Mouse (Mus musculus): ENCODE data around the gene Itpr1.

The Itpr1 gene

GRCm38 (mm10) chr6:108397956-108398355 lies 185.1 kb downstream of the Itpr1 start:
- DNase-seq (ENCODE audit: low spot score): no peak

GRCm38 (mm10) chr6:108401412-108401955 lies 188.6 kb downstream of the Itpr1 start:
- no peak for DNase-seq (ENCODE audit: low spot score)

GRCm38 (mm10) chr6:108404736-108405135 lies 191.8 kb downstream of the Itpr1 start:
- DNase-seq (ENCODE audit: low spot score): no peak

GRCm38 (mm10) chr6:108408053-108408452 lies 195.2 kb downstream of the Itpr1 start:
- DNase-seq (ENCODE audit: low spot score): no peak

GRCm38 (mm10) chr6:108408726-108409125 lies 195.8 kb downstream of the Itpr1 start:
- DNase-seq (ENCODE audit: low spot score): no peak

- DNase-seq (ENCODE audit: low spot score): peak; percentile 47
These were observed 197.9 kb downstream of the Itpr1 start for GRCm38 (mm10) chr6:108410771-108411170.

- DNase-seq (ENCODE audit: low spot score): no peak
These were observed 198.3 kb downstream of the Itpr1 start for GRCm38 (mm10) chr6:108411201-108411600.

- no peak for DNase-seq (ENCODE audit: low spot score)
These were observed 200.1 kb downstream of the Itpr1 start for GRCm38 (mm10) chr6:108413006-108413405.

GRCm38 (mm10) chr6:108413593-108413992 lies 200.7 kb downstream of the Itpr1 start:
- no peak for DNase-seq (ENCODE audit: low spot score)

- DNase-seq (ENCODE audit: low spot score): no peak
These were observed 203.0 kb downstream of the Itpr1 start for GRCm38 (mm10) chr6:108415847-108416246.

GRCm38 (mm10) chr6:108417508-108417907 lies 204.6 kb downstream of the Itpr1 start:
- no peak for DNase-seq (ENCODE audit: low spot score)

- DNase-seq (ENCODE audit: low spot score): no peak
These were observed 205.3 kb downstream of the Itpr1 start for GRCm38 (mm10) chr6:108418218-108418617.

- no peak for DNase-seq (ENCODE audit: low spot score)
These were observed 212.1 kb downstream of the Itpr1 start for GRCm38 (mm10) chr6:108424749-108425584.

GRCm38 (mm10) chr6:108426789-108427188 lies 213.9 kb downstream of the Itpr1 start:
- DNase-seq (ENCODE audit: low spot score): peak; percentile 66

GRCm38 (mm10) chr6:108428383-108428782 lies 215.5 kb downstream of the Itpr1 start:
- DNase-seq (ENCODE audit: low spot score): no peak

- no peak for DNase-seq (ENCODE audit: low spot score)
These were observed 217.1 kb downstream of the Itpr1 start for GRCm38 (mm10) chr6:108429950-108430349.

GRCm38 (mm10) chr6:108431193-108431592 lies 218.3 kb downstream of the Itpr1 start:
- no peak for DNase-seq (ENCODE audit: low spot score)

- no peak for DNase-seq (ENCODE audit: low spot score)
These were observed 219.9 kb downstream of the Itpr1 start for GRCm38 (mm10) chr6:108432836-108433235.

- DNase-seq (ENCODE audit: low spot score): no peak
These were observed 221.9 kb downstream of the Itpr1 start for GRCm38 (mm10) chr6:108434816-108435215.

- DNase-seq (ENCODE audit: low spot score): no peak
These were observed 222.6 kb downstream of the Itpr1 start for GRCm38 (mm10) chr6:108435467-108435866.

- no peak for DNase-seq (ENCODE audit: low spot score)
These were observed 223.7 kb downstream of the Itpr1 start for GRCm38 (mm10) chr6:108436608-108437007.

GRCm38 (mm10) chr6:108441290-108441689 lies 228.4 kb downstream of the Itpr1 start:
- DNase-seq (ENCODE audit: low spot score): no peak

- DNase-seq (ENCODE audit: low spot score): no peak
These were observed 229.4 kb downstream of the Itpr1 start for GRCm38 (mm10) chr6:108442291-108442690.

GRCm38 (mm10) chr6:108444435-108444834 lies 231.5 kb downstream of the Itpr1 start:
- no peak for DNase-seq (ENCODE audit: low spot score)

All from testis, postnatal 14 days (tissue).